Mouse (Mus musculus): ENCODE results near the gene Atp5d.

DNA sequence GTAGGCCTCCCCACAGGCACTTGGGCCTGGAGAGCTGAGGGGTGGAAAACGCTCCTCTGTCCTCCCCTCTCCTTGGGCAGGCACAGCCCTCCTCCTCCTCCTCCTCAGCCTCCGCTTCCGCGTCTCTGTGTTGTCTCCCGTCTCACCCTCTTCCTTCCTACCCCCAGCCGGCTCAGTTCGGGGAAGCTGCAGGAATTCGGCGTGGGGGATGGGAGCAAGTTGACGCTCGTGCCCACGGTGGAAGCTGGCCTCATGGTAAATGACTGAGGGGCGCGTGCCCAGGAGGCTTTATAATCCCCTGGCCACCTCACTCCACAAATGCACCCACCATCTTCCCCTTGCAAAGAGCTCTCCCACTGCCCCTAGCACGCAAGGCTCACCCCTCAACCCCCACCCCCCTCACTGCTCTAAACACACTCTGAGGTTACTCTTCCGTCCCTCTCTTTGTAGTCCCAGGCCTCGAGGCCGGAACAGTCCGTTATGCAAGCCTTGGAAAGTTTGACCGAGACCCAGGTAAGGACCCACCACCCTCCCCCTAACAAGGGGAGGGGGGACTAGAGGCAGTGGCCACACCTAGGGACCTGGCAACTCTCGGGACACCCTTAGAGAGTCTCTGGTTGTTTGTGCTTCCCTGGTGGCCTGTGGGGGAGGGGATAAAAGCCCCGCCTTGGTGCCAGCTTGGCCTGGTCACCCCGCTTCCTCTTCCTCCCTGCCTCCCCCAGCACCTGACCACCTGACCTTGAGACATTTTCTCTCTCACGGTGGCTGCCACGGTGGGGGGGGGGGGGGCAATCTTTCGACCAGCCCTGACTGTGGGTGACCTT lies 13.0 kb downstream of the Atp5d start:
- no peak for TF ChIP-seq CTCF (IDR thresholded peaks at IDR 0.05; ENCODE audit: low read depth, low read length)
- TF ChIP-seq POLR2A (IDR thresholded peaks at IDR 0.05; ENCODE audit: insufficient read depth, low read length): no peak
